Mouse (Mus musculus) testis, postnatal 14 days (tissue): ENCODE measurements around the gene Lingo2.

Experiments
- DNase-seq: peaks from one replicate; pipeline ENCODE4 v3.0.0; 2021; ENCODE audit warnings: low spot score

Gene Lingo2

GRCm38 (mm10) chr4:36560997-36561396 is 390.6 kb downstream of the Lingo2 start:
- no peak for DNase-seq

GRCm38 (mm10) chr4:36540664-36541360 is 410.7 kb downstream of the Lingo2 start:
- DNase-seq, result no peak

GRCm38 (mm10) chr4:36533895-36534294 is 417.7 kb downstream of the Lingo2 start:
- DNase-seq, result no peak

- DNase-seq, result no peak
Measured at GRCm38 (mm10) chr4:36490255-36490654, 461.3 kb downstream of the Lingo2 start.

- DNase-seq, result no peak
Measured at GRCm38 (mm10) chr4:36435211-36435610, 516.3 kb downstream of the Lingo2 start.

- DNase-seq, result no peak
Measured at GRCm38 (mm10) chr4:36426192-36426591, 525.4 kb downstream of the Lingo2 start.

GRCm38 (mm10) chr4:36407350-36407749 is 544.2 kb downstream of the Lingo2 start:
- no peak for DNase-seq

- no peak for DNase-seq
Measured at GRCm38 (mm10) chr4:36368925-36369324, 582.6 kb downstream of the Lingo2 start.

- DNase-seq, result no peak
Measured at GRCm38 (mm10) chr4:36354401-36354800, 597.1 kb downstream of the Lingo2 start.

GRCm38 (mm10) chr4:36331741-36332140 is 619.8 kb downstream of the Lingo2 start:
- DNase-seq, result no peak

- DNase-seq, result no peak
Measured at GRCm38 (mm10) chr4:36325603-36326002, 625.9 kb downstream of the Lingo2 start.

GRCm38 (mm10) chr4:36313067-36313466 is 638.5 kb downstream of the Lingo2 start:
- no peak for DNase-seq

GRCm38 (mm10) chr4:36311431-36311830 is 640.1 kb downstream of the Lingo2 start:
- DNase-seq, result no peak

- no peak for DNase-seq
Measured at GRCm38 (mm10) chr4:36305228-36305627, 646.3 kb downstream of the Lingo2 start.

GRCm38 (mm10) chr4:36289701-36290053 is 661.9 kb downstream of the Lingo2 start:
- no peak for DNase-seq

GRCm38 (mm10) chr4:36288813-36289700 is 662.5 kb downstream of the Lingo2 start:
- no peak for DNase-seq

- DNase-seq, result no peak
Measured at GRCm38 (mm10) chr4:36262436-36263169, 688.9 kb downstream of the Lingo2 start.

- DNase-seq, result no peak
Measured at GRCm38 (mm10) chr4:36186231-36186922, 765.2 kb downstream of the Lingo2 start.

- no peak for DNase-seq
Measured at GRCm38 (mm10) chr4:36183643-36184042, 767.9 kb downstream of the Lingo2 start.

- DNase-seq, result no peak
Measured at GRCm38 (mm10) chr4:36170099-36170498, 781.4 kb downstream of the Lingo2 start.

- no peak for DNase-seq
Measured at GRCm38 (mm10) chr4:36131341-36131740, 820.2 kb downstream of the Lingo2 start.

- no peak for DNase-seq
Measured at GRCm38 (mm10) chr4:36095482-36095881, 856.1 kb downstream of the Lingo2 start.
